ENCODE assay signal across 18 mouse cellular contexts in genomic region chr5:151196603-151197272, GRCm38 (mm10). TPM values are rescaled to one million over a fixed set of nuclear protein-coding genes. Genes with fewer than 3 reads are reported as not detected.
DNase-seq lines count a peak whose midpoint lies in the region; ATAC-seq and TF ChIP-seq lines count a peak whose summit lies in the region.
"Had no signal": no experiment of that assay in that cellular context is flagged by ENCODE, and none has a peak within 500 bp of the region (broad histone marks: within the 10 kb centered on the region; RNA-seq: fewer than 3 reads in every experiment).

No protein-coding gene starts in this region.

- H3K9me3 ChIP-seq in midbrain, embryonic 13.5 days: no peaks in the 10 kb centered on the region
- H3K9me3 ChIP-seq: embryonic facial prominence, embryonic 13.5 days; lung, embryonic 15.5 days; midbrain, embryonic 12.5 days had no signal

- no peak overlapping the region for H3ac ChIP-seq in C2C12 (ENCODE audit: control insufficient read depth, insufficient read length, low read depth)

- peak; percentile 75 for DNase-seq in heart, adult 11 months
- DNase-seq in heart, adult 9 months (ENCODE audit: low spot score in 2 of 2): no peak
- DNase-seq in adrenal gland, postnatal 25 days: peak; percentile 36
- DNase-seq in lung, postnatal 25 days (ENCODE audit: low spot score): peak; percentile 62
- no peak for DNase-seq in gastrocnemius, adult 18-20 months (ENCODE audit: low spot score)
- no peak for DNase-seq in layer of hippocampus, adult 2 months (ENCODE audit: low spot score in 2 of 2)
- DNase-seq: cerebellum, postnatal 10 days; gastrocnemius, postnatal 10 days; kidney, adult 9 months; layer of hippocampus, adult 9-11 months; right cerebral cortex, postnatal 4 days had no signal

- no peaks in the 10 kb centered on the region for H3K36me3 ChIP-seq in C2C12 (ENCODE audit: control insufficient read depth, insufficient read depth)
- no peaks in the 10 kb centered on the region for H3K36me3 ChIP-seq in midbrain, embryonic 13.5 days
- H3K36me3 ChIP-seq: embryonic facial prominence, embryonic 13.5 days; heart, embryonic 12.5 days; lung, embryonic 15.5 days; midbrain, embryonic 12.5 days had no signal

- H3K4me1 ChIP-seq in midbrain, embryonic 13.5 days (replicated peaks): 0 out of 2 replicates have a peak, but pooled peaks cover 3% of the 10 kb centered on the region
- H3K4me1 ChIP-seq: embryonic facial prominence, embryonic 13.5 days; midbrain, embryonic 12.5 days had no signal

- 75% methylated on average over 13 of the region's 13 CpGs for WGBS in midbrain, embryonic 13.5 days

- no peaks in the 10 kb centered on the region for H3K79me3 ChIP-seq in C2C12 (ENCODE audit: low read depth)

- H3K9ac ChIP-seq in midbrain, embryonic 13.5 days (replicated peaks): no peak overlapping the region
- H3K9ac ChIP-seq: embryonic facial prominence, embryonic 13.5 days; heart, embryonic 12.5 days; lung, embryonic 15.5 days; midbrain, embryonic 12.5 days had no signal

- ATAC-seq in midbrain, embryonic 13.5 days: no peak
- ATAC-seq: forebrain, embryonic 14.5 days had no signal

- no peak overlapping the region for H3K27ac ChIP-seq in midbrain, embryonic 13.5 days
- H3K27ac ChIP-seq in layer of hippocampus, adult 2 months: no peak overlapping the region
- H3K27ac ChIP-seq: embryonic facial prominence, embryonic 13.5 days; lung, embryonic 15.5 days; midbrain, embryonic 12.5 days had no signal

- no peaks in the 10 kb centered on the region for H3K79me2 ChIP-seq in C2C12 (ENCODE audit: control insufficient read depth, insufficient read depth)

- no peak overlapping the region for H3K4me3 ChIP-seq in C2C12 (ENCODE audit: insufficient read depth, poor library complexity, severe bottlenecking)
- no peak overlapping the region for H3K4me3 ChIP-seq in midbrain, embryonic 13.5 days (replicated peaks)
- no peak overlapping the region for H3K4me3 ChIP-seq in layer of hippocampus, adult 2 months
- H3K4me3 ChIP-seq: embryonic facial prominence, embryonic 13.5 days; heart, embryonic 12.5 days; lung, embryonic 15.5 days; midbrain, embryonic 12.5 days had no signal

- no peak for TF ChIP-seq CTCF in C2C12 (IDR thresholded peaks at IDR 0.05; ENCODE audit: control insufficient read depth, insufficient read depth, insufficient read length)
- no peak for TF ChIP-seq CTCF in layer of hippocampus, adult 2 months (conservative IDR thresholded peaks at IDR 0.05)

- no peaks in the 10 kb centered on the region for H3K27me3 ChIP-seq in C2C12 (ENCODE audit: control insufficient read depth, insufficient read depth, insufficient read length)
- no peaks in the 10 kb centered on the region for H3K27me3 ChIP-seq in midbrain, embryonic 13.5 days
- H3K27me3 ChIP-seq: embryonic facial prominence, embryonic 13.5 days; lung, embryonic 15.5 days had no signal

- H3K4me2 ChIP-seq in midbrain, embryonic 13.5 days (replicated peaks): no peak overlapping the region
- H3K4me2 ChIP-seq: embryonic facial prominence, embryonic 13.5 days; heart, embryonic 12.5 days; lung, embryonic 15.5 days; midbrain, embryonic 12.5 days had no signal

TF ChIP-seq in C2C12, 6 proteins besides CTCF, POLR2A, EP300 and RAD21:
- TF ChIP-seq CEBPB (IDR thresholded peaks at IDR 0.05; ENCODE audit: low read depth) (no peak), FOSL1 (IDR thresholded peaks at IDR 0.05; ENCODE audit: insufficient read depth, low read length, poor library complexity, severe bottlenecking) (peak; percentile 54), MYOG (IDR thresholded peaks at IDR 0.05; ENCODE audit: control insufficient read depth, extremely low read depth, insufficient read length) (no peak), MYOD1 (IDR thresholded peaks at IDR 0.05; ENCODE audit: control insufficient read depth, insufficient read length, low read depth) (peak; percentile 12)

RNA-seq across cellular contexts. Expression of gene Stard13, which starts 36.9 kb away (rescaled TPM):
- polyA plus RNA-seq in C2C12 (2012; fragmentation: generic; extraction: Trizol): 6.6 TPM
- 17.9 and 22.6 TPM in 2 replicates for total RNA-seq in adrenal gland, postnatal 25 days (2021)
- 1 to 10 TPM; 4.3 to 8.1 TPM for total RNA-seq in gastrocnemius, adult 18-20 months (2021)
- polyA plus RNA-seq in midbrain, embryonic 13.5 days (2015; fragmentation: Nextera tagmentation; extraction: Ambion mirVana): 3.0 and 3.9 TPM in 2 replicates
- 10 to 100 TPM; 18.1 to 24.8 TPM for total RNA-seq in layer of hippocampus, adult 2 months (2021)

Comparison
In these comparisons a context has a peak if more than half of its experiments do, and no peak if none do; other contexts are left out.
1. DNase-seq: peak in heart, adult 11 months (single experiment), adrenal gland, postnatal 25 days (single experiment) and lung, postnatal 25 days (single experiment); none in heart, adult 9 months (0 of 2), gastrocnemius, adult 18-20 months (single experiment) and layer of hippocampus, adult 2 months (0 of 2).